Mouse (Mus musculus): ENCODE measurements at regions not wholly inside any gene's neighbourhood (a gene's known extent, or its start where the extent isn't known, plus 50 kb on each side); places are given as distances from the start of the nearest gene placed in this dataset.

DNA sequence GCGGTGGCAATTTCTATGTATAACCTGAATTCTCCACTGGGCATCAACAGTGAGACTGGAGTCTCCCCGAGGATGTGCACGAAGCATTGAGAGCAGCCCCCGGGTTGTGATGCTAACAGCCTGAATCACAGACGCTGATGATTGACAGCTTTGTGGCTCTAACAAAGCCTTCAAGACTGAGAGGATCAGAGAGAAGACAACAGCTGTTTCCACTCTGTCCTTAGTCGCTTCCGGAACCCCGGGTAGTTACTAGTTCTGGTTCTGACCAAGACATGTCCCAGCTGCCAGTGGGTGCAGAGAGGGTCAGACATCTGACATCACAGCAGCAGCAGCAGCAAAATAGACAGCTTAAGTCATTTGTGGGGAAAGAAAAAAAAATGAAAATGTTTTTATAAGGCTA lies 292.8 kb upstream of the Cdh5 start:
- TF ChIP-seq EP300 (IDR thresholded peaks at IDR 0.05; ENCODE audit: insufficient read depth, low read depth, low read length) = no peak
- TF ChIP-seq CTCF (IDR thresholded peaks at IDR 0.05; ENCODE audit: low read depth, low read length) = no peak
- TF ChIP-seq POLR2A (IDR thresholded peaks at IDR 0.05; ENCODE audit: insufficient read depth, low read length) = no peak
